Mouse (Mus musculus) hindbrain, embryonic 12.5 days (tissue): Measurements from ENCODE around the gene Bfar. TPM values are rescaled to one million over a fixed set of nuclear protein-coding genes. Genes with fewer than 3 reads are reported as not detected.
"Not testable (repeated sequence)": the region's sequence is repeated elsewhere in the genome, so short reads cannot be mapped to it uniquely, and the experiment has no call there.

Experiments
- ATAC-seq: fragments of 200-750 bp; cut with Nextera tagmentation; 2 replicates; pipeline ENCODE4 v1.8.0; 2017; ENCODE audit warnings: moderate TSS enrichment; ENCODE audit not compliant: low FRiP score
- H3K27ac ChIP-seq: fragments of 300-500 bp; sonication (generic); 2 replicates; pipeline ENCODE4 v1.5.1; 2016; ENCODE audit warnings: mild to moderate bottlenecking
- H3K27me3 ChIP-seq: fragments of 300-500 bp; sonication (generic); 2 replicates; pipeline ENCODE4 v1.6.1; 2016; ENCODE audit warnings: mild to moderate bottlenecking
- H3K36me3 ChIP-seq: fragments of 300-500 bp; sonication (generic); 2 replicates; pipeline ENCODE4 v1.6.1; 2016; ENCODE audit warnings: mild to moderate bottlenecking
- H3K4me1 ChIP-seq: fragments of 300-500 bp; sonication (generic); 2 replicates; pipeline ENCODE4 v1.6.1; 2016
- H3K4me2 ChIP-seq: fragments of 300-500 bp; sonication (generic); replicated peaks from 2 replicates; pipeline ENCODE4 v1.6.1; 2016; ENCODE audit warnings: mild to moderate bottlenecking
- H3K4me3 ChIP-seq: fragments of 300-500 bp; sonication (generic); 2 replicates; pipeline ENCODE4 v1.5.1; 2016; ENCODE audit warnings: mild to moderate bottlenecking
- H3K9ac ChIP-seq: fragments of 300-500 bp; sonication (generic); 2 replicates; pipeline ENCODE4 v1.6.1; 2016; ENCODE audit warnings: mild to moderate bottlenecking, moderate library complexity
- H3K9me3 ChIP-seq: fragments of 300-500 bp; sonication (generic); replicated peaks from 2 replicates; pipeline ENCODE4 v1.6.1; 2016; ENCODE audit warnings: mild to moderate bottlenecking
- WGBS: fragments of 180-500 bp; shearing (Covaris S2); methylation state at CpG from one replicate; pipeline ENCODE4 v1.1.7; 2016; 5-methylcytosine and 5-hydroxymethylcytosine counted together
- polyA plus RNA-seq: library from polyadenylated mRNA; unstranded; fragments of >200 nt; fragmentation: Nextera tagmentation; extraction: Ambion mirVana; gene quantifications from 2 replicates; pipeline ENCODE4 v1.2.1, GENCODE M21; 2016

The Bfar gene
- polyA plus RNA-seq: 47.6 and 48.2 TPM in 2 replicates

GRCm38 (mm10) chr16:13671685-13672385 is at the start of gene Bfar, which contains the start of gene 3110001I22Rik:
TSS of gene Bfar (plus strand) at chr16:13671858.
TSS of gene 3110001I22Rik (plus strand) at chr16:13671929.
- under 1% methylated on average over 51 of the region's 54 CpGs for WGBS
- Histone ChIP-seq H3K4me3 (peak within 1 kb of the TSS; percentile 76), H3K27ac (peak within 1 kb of the TSS; percentile 81), H3K27me3 (no peaks in the 10 kb centered on the region), H3K9ac (peak within 1 kb of the TSS; percentile 95), H3K36me3 (peaks cover 12% of the 10 kb centered on the region), H3K4me1 (peaks cover 17% of the 10 kb centered on the region), H3K4me2 (peak within 1 kb of the TSS; percentile 82), H3K9me3 (no peaks in the 10 kb centered on the region)
- peak; percentile 93 for ATAC-seq

DNA sequence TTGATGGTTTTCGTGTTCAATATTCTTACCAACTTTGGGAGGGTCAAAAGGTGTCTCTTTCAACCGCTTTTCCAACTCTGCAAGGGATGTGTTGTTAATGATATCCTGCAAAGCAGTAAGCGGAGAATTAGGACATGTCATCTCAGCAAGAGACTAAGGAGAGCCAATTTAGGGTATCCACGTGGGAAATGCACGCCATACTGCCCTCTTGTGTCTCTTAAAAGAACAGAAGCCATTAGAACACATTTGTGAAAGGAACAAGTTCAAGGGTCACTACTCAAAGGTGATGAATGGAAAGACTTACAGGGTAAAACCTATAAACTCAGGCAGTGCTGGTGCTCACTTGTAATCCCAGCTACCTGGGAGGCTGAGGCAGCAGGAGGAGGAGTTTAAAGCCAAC is 43.3 kb upstream of the Bfar start:
- no peak for ATAC-seq
- 49% methylated on average over 5 of the region's 5 CpGs for WGBS
- Histone ChIP-seq H3K4me2 (no peak overlapping the region), H3K36me3 (peaks cover 53% of the 10 kb centered on the region), H3K4me3 (no peak overlapping the region), H3K9me3 (no peaks in the 10 kb centered on the region), H3K9ac (no peak overlapping the region), H3K27me3 (no peaks in the 10 kb centered on the region), H3K4me1 (no peaks in the 10 kb centered on the region), H3K27ac (no peak overlapping the region)

GRCm38 (mm10) chr16:13638198-13638597 is 33.5 kb upstream of the Bfar start:
- not testable (repeated sequence) for H3K27ac ChIP-seq, H3K27me3 ChIP-seq, H3K4me1 ChIP-seq, H3K9me3 ChIP-seq, H3K9ac ChIP-seq, H3K4me3 ChIP-seq, H3K4me2 ChIP-seq, ATAC-seq
- 38% methylated on average over 2 of the region's 2 CpGs for WGBS
- peaks cover 36% of the 10 kb centered on the region for H3K36me3 ChIP-seq

- Histone ChIP-seq H3K9ac (no peak overlapping the region), H3K4me2 (no peak overlapping the region), H3K4me1 (no peaks in the 10 kb centered on the region), H3K9me3 (no peaks in the 10 kb centered on the region), H3K27ac (no peak overlapping the region), H3K36me3 (peaks cover 33% of the 10 kb centered on the region), H3K4me3 (no peak overlapping the region), H3K27me3 (no peaks in the 10 kb centered on the region)
- WGBS: 83% methylated on average over 5 of the region's 5 CpGs
- no peak for ATAC-seq
Measured at GRCm38 (mm10) chr16:13639508-13639907, 32.1 kb upstream of the Bfar start.

DNA sequence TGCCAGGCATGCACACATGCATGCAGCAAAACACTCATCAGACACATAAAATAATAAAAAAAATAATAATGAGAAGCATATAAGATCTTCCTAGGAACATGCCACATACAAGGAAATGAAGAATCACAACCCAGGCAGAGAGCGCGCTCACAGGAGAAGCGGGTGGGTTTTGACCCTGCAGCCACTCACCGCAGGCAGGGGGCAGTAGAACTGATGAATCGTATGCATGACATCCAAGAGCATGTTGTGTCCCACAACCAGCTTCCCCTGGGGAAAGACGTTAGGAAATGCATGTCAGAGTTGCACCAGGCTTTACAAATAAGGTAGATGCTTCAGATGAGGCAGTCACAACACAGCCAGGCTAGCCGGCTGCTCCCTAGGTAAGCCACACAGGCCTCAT is 31.6 kb upstream of the Bfar start:
- H3K27me3 ChIP-seq: no peaks in the 10 kb centered on the region
- no peak for ATAC-seq
- H3K9me3 ChIP-seq: no peaks in the 10 kb centered on the region
- no peak overlapping the region for H3K9ac ChIP-seq
- no peak overlapping the region for H3K4me2 ChIP-seq
- H3K27ac ChIP-seq: no peak overlapping the region
- WGBS: 74% methylated on average over 7 of the region's 7 CpGs
- peaks cover 31% of the 10 kb centered on the region for H3K36me3 ChIP-seq
- no peak overlapping the region for H3K4me3 ChIP-seq
- no peaks in the 10 kb centered on the region for H3K4me1 ChIP-seq

DNA sequence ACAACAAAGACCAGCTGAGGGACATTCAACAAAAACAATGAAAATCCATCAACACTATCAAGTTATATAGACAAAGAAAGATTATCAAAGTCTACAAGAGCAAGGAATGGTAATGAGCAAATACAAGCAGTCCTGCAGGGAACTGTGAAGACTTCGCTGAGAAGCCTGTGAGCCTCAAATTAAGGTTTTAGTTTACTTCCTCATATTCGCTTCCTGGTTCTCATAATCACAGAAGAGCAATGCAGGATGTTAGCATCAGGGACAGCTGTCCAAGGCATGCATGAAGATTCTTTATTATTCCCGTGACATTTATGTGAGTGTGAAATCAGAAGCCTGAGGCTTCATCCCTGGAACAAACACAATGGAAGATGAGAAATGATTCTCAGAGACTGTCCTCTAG is 27.2 kb upstream of the Bfar start:
- Histone ChIP-seq H3K9ac (no peak overlapping the region), H3K27me3 (no peaks in the 10 kb centered on the region), H3K4me2 (no peak overlapping the region), H3K9me3 (no peaks in the 10 kb centered on the region), H3K4me1 (no peaks in the 10 kb centered on the region), H3K27ac (no peak overlapping the region), H3K36me3 (peaks cover 38% of the 10 kb centered on the region), H3K4me3 (no peak overlapping the region)
- WGBS: 91% methylated on average over 3 of the region's 3 CpGs
- no peak for ATAC-seq

GRCm38 (mm10) chr16:13645930-13646329 is 25.7 kb upstream of the Bfar start:
- Histone ChIP-seq H3K27ac (no peak overlapping the region), H3K36me3 (peaks cover 51% of the 10 kb centered on the region), H3K4me2 (no peak overlapping the region), H3K9ac (no peak overlapping the region), H3K27me3 (no peaks in the 10 kb centered on the region), H3K9me3 (no peaks in the 10 kb centered on the region), H3K4me3 (no peak overlapping the region), H3K4me1 (no peaks in the 10 kb centered on the region)
- no peak for ATAC-seq
- 95% methylated on average over 4 of the region's 4 CpGs for WGBS

DNA sequence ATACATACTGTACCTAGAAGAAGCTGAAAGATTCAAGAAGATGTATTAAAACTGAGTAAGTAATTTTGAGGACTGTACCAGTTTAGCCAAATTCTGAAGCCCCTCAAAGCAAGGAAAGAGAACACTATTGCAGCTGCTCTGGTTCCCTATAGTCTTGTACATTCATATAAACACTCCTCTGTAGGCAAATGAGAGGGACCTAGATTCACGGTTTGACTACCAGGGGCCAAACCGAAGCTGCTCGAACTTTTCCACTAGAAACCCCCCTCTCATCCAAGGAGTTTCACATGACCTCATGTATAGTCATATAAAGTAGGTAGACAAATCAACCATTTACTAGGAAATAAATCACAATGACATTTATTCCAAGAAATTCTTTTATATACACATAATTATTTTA is 12.8 kb upstream of the Bfar start:
- no peak overlapping the region for H3K4me3 ChIP-seq
- WGBS: 88% methylated on average over 3 of the region's 3 CpGs

GRCm38 (mm10) chr16:13660736-13661135 is 10.9 kb upstream of the Bfar start:
- Histone ChIP-seq H3K4me3 (no peak overlapping the region), H3K4me1 (no peaks in the 10 kb centered on the region), H3K9me3 (no peaks in the 10 kb centered on the region), H3K36me3 (peaks cover 53% of the 10 kb centered on the region), H3K4me2 (no peak overlapping the region), H3K27me3 (no peaks in the 10 kb centered on the region), H3K9ac (no peak overlapping the region), H3K27ac (no peak overlapping the region)
- WGBS: 95% methylated on average over 9 of the region's 9 CpGs
- ATAC-seq: no peak

More for the DNA sequence above, 12.8 kb upstream of the Bfar start:
- no peak for ATAC-seq
- Histone ChIP-seq H3K27ac (no peak overlapping the region), H3K9me3 (no peaks in the 10 kb centered on the region), H3K27me3 (no peaks in the 10 kb centered on the region), H3K4me2 (no peak overlapping the region), H3K9ac (no peak overlapping the region), H3K4me1 (no peaks in the 10 kb centered on the region), H3K36me3 (peaks cover 63% of the 10 kb centered on the region)

DNA sequence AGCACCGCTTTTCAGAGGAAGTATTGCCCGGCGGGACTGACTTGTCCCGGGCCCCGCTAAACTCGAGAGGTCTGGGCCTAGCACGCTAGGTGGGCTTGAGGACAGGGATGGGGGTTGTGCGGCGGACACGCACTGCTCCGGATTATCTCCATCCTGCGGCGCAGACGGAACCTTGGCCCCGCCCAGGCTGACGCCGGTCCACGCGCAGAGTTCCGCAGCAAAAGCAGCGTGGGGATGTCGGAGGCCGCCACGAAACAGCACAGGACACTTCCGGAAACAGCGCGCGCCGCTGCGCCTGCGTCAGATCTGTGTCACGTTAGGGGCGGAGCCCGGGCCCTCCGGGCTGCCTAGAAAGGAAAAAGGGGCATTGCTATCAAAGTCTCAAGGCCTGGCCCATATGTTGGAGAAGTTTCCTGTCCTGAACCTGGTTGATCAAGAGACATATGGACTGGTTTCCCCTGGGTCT is 3.7 kb upstream of the Bfar start, which contains the start of gene Parn:
Gene Parn (minus strand): TSS at position 293 of the 466 bp plus-strand sequence.
- Histone ChIP-seq H3K4me1 (peaks cover 13% of the 10 kb centered on the region), H3K36me3 (peaks cover 15% of the 10 kb centered on the region), H3K4me2 (peak within 1 kb of the TSS; percentile 81), H3K4me3 (peak within 1 kb of the TSS; percentile 63), H3K27me3 (no peaks in the 10 kb centered on the region), H3K27ac (peak within 1 kb of the TSS; percentile 69), H3K9ac (peak within 1 kb of the TSS; percentile 79), H3K9me3 (no peaks in the 10 kb centered on the region)
- peak; percentile 88 for ATAC-seq
- under 1% methylated on average over 35 of the region's 35 CpGs for WGBS

DNA sequence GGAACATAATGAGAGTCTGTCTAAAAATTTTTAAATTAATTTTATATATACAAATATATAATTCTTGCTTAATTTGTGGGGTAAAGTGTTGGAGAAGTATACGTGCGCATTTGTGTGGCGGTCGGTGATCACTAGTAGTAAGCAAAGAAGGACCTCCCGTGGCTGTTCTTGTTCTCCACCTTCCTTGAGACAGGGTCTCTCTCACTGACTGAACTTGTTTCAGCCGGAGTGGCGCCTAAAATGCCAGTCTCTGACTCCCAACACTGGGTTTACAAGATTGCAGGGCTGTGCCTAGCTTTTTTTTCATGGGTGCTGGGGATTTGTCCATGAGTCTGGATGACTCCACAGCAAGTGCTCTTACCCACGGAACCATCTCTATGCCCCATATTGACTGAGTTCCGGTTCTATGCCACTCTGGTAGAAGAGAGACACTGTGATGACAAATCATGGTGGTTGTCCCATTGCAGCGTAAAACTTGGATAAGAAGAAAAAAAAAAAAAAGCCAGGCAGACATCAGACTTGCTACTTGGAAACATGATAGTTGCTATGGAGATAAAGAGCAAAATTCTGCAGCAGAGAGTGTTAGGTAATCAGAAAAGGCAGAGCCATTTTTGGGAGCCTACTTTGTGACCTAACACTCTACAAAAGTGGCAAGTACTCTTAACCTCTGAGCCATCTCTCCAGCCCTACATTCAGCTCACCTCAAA is 3.1 kb upstream of the Bfar start:
- H3K9me3 ChIP-seq: no peaks in the 10 kb centered on the region
- peaks cover 9% of the 10 kb centered on the region for H3K36me3 ChIP-seq
- 81% methylated on average over 10 of the region's 10 CpGs for WGBS
- no peak overlapping the region for H3K9ac ChIP-seq
- no peak overlapping the region for H3K27ac ChIP-seq
- no peak for ATAC-seq
- H3K4me2 ChIP-seq: peak overlapping the region; percentile 81
- H3K4me1 ChIP-seq: peaks cover 18% of the 10 kb centered on the region
- H3K4me3 ChIP-seq: peak overlapping the region; percentile 63
- no peaks in the 10 kb centered on the region for H3K27me3 ChIP-seq

- WGBS: 89% methylated on average over 1 of the region's 1 CpGs
- peaks cover 18% of the 10 kb centered on the region for H3K4me1 ChIP-seq
- no peak overlapping the region for H3K27ac ChIP-seq
- no peak overlapping the region for H3K4me2 ChIP-seq
- H3K36me3 ChIP-seq: peaks cover 7% of the 10 kb centered on the region
- no peaks in the 10 kb centered on the region for H3K9me3 ChIP-seq
- no peak for ATAC-seq
- no peak overlapping the region for H3K9ac ChIP-seq
- H3K27me3 ChIP-seq: no peaks in the 10 kb centered on the region
- no peak overlapping the region for H3K4me3 ChIP-seq
Measured at GRCm38 (mm10) chr16:13669282-13669681, 2.4 kb upstream of the Bfar start.
